Mouse (Mus musculus) liver, embryonic 12.5 days (tissue): ENCODE measurements around the gene Acot7. TPM values are rescaled to one million over a fixed set of nuclear protein-coding genes. Genes with fewer than 3 reads are reported as not detected.

Experiments
- ATAC-seq: fragments of 200-750 bp; cut with Nextera tagmentation; 2 replicates; pipeline ENCODE4 v1.8.0; 2017; ENCODE audit warnings: moderate number of reproducible peaks, mild to moderate bottlenecking, moderate library complexity
- H3K27ac ChIP-seq: fragments of 300-500 bp; sonication (generic); 2 replicates; pipeline ENCODE4 v1.5.1; 2016; ENCODE audit warnings: mild to moderate bottlenecking
- H3K27me3 ChIP-seq: fragments of 300-500 bp; sonication (generic); replicated peaks from 2 replicates; pipeline ENCODE4 v1.6.1; 2016; ENCODE audit warnings: mild to moderate bottlenecking, moderate library complexity
- H3K36me3 ChIP-seq: fragments of 300-500 bp; sonication (generic); 2 replicates; pipeline ENCODE4 v1.6.1; 2016; ENCODE audit warnings: mild to moderate bottlenecking, moderate library complexity
- H3K4me1 ChIP-seq: fragments of 300-500 bp; sonication (generic); 2 replicates; pipeline ENCODE4 v1.6.1; 2016
- H3K4me2 ChIP-seq: fragments of 300-500 bp; sonication (generic); 2 replicates; pipeline ENCODE4 v1.6.1; 2016; ENCODE audit warnings: mild to moderate bottlenecking, moderate library complexity
- H3K4me3 ChIP-seq: fragments of 300-500 bp; sonication (generic); 2 replicates; pipeline ENCODE4 v1.5.1; 2016; ENCODE audit warnings: mild to moderate bottlenecking, moderate library complexity
- H3K9ac ChIP-seq: fragments of 300-500 bp; sonication (generic); 2 replicates; pipeline ENCODE4 v1.6.1; 2016; ENCODE audit warnings: mild to moderate bottlenecking, moderate library complexity
- H3K9me3 ChIP-seq: fragments of 300-500 bp; sonication (generic); replicated peaks from 2 replicates; pipeline ENCODE4 v1.6.1; 2016; ENCODE audit warnings: mild to moderate bottlenecking, moderate library complexity
- WGBS: fragments of 180-500 bp; shearing (Covaris S2); methylation state at CpG from one replicate; pipeline ENCODE4 v1.1.7; 2016; ENCODE audit not compliant: insufficient replicate concordance; 5-methylcytosine and 5-hydroxymethylcytosine counted together
- polyA plus RNA-seq: library from polyadenylated mRNA; unstranded; fragments of >200 nt; fragmentation: Nextera tagmentation; extraction: Ambion mirVana; gene quantifications from 2 replicates; pipeline ENCODE4 v1.2.1, GENCODE M21; 2016

Gene Acot7
- polyA plus RNA-seq, 1 experiment from 2014 or later = 36.2 TPM

GRCm38 (mm10) chr4:152317631-152318033 is 139.7 kb downstream of the Acot7 start:
- ATAC-seq = no peak
- Histone ChIP-seq H3K27ac (no peak overlapping the region), H3K9me3 (no peaks in the 10 kb centered on the region), H3K4me1 (peaks cover 27% of the 10 kb centered on the region), H3K4me3 (no peak overlapping the region), H3K9ac (no peak overlapping the region), H3K36me3 (no peaks in the 10 kb centered on the region), H3K27me3 (peaks cover 65% of the 10 kb centered on the region), H3K4me2 (no peak overlapping the region)
- 77% methylated on average over 6 of the region's 6 CpGs for WGBS

GRCm38 (mm10) chr4:152318517-152319234 is 140.7 kb downstream of the Acot7 start, which contains the start of gene Rnf207:
TSS of gene Rnf207 (minus strand) at chr4:152318993.
- Histone ChIP-seq H3K9me3 (no peaks in the 10 kb centered on the region), H3K27me3 (peaks cover 54% of the 10 kb centered on the region), H3K36me3 (no peaks in the 10 kb centered on the region), H3K9ac (no peak within 1 kb of the TSS), H3K27ac (no peak within 1 kb of the TSS), H3K4me1 (peaks cover 18% of the 10 kb centered on the region; the same call in 1 of the 2 replicates), H3K4me3 (peak within 1 kb of the TSS; percentile 25), H3K4me2 (peak within 1 kb of the TSS; percentile 58)
- WGBS = 5% methylated on average over 26 of the region's 26 CpGs
- no peak; the same call in 1 of the 2 replicates for ATAC-seq

Other genes with a start within 250 kb of the Acot7 start
- gene Dnajc11, start 244.4 kb upstream of the Acot7 start, polyA plus RNA-seq = 74.4 and 85.1 TPM in 2 replicates
- 10.0 and 10.3 TPM in 2 replicates for gene Thap3, start 189.1 kb upstream of the Acot7 start, polyA plus RNA-seq
- gene Phf13, start 181.9 kb upstream of the Acot7 start, polyA plus RNA-seq = 10.4 and 11.2 TPM in 2 replicates
- 10.9 and 12.0 TPM in 2 replicates for gene Klhl21, start 169.3 kb upstream of the Acot7 start, polyA plus RNA-seq
- 11.4 and 12.2 TPM in 2 replicates for gene Zbtb48, start 150.5 kb upstream of the Acot7 start, polyA plus RNA-seq
- 0.12 and 0.19 TPM in 2 replicates for gene Tas1r1, start 139.6 kb upstream of the Acot7 start, polyA plus RNA-seq
- 42.3 and 44.0 TPM in 2 replicates for gene Nol9, start 138.8 kb upstream of the Acot7 start, polyA plus RNA-seq
- gene Plekhg5, start 105.6 kb upstream of the Acot7 start, polyA plus RNA-seq = 7.7 and 8.4 TPM in 2 replicates
- 0.74 and 0.87 TPM in 2 replicates for gene Tnfrsf25, start 62.2 kb upstream of the Acot7 start, polyA plus RNA-seq
- gene Espn, start 25.8 kb upstream of the Acot7 start, polyA plus RNA-seq = 2.6 and 2.9 TPM in 2 replicates
- gene Hes2, start 19.3 kb upstream of the Acot7 start, polyA plus RNA-seq = 0.05 TPM in 1 of 2 replicates, not detected in the other
- gene Gpr153, start 96.1 kb downstream of the Acot7 start, polyA plus RNA-seq = 2.1 and 2.4 TPM in 2 replicates
- gene Hes3, start 113.5 kb downstream of the Acot7 start, polyA plus RNA-seq = not detected in 2 replicates
- 11.8 and 14.4 TPM in 2 replicates for gene Icmt, start 119.1 kb downstream of the Acot7 start, polyA plus RNA-seq
- gene Rnf207, start 140.9 kb downstream of the Acot7 start, polyA plus RNA-seq = 0.26 and 0.42 TPM in 2 replicates
- gene Rpl22, start 147.6 kb downstream of the Acot7 start, polyA plus RNA-seq = 385 and 404 TPM in 2 replicates
- gene Chd5, start 160.5 kb downstream of the Acot7 start, polyA plus RNA-seq = 0.01 and 0.02 TPM in 2 replicates